Mouse (Mus musculus) hematopoietic stem cell, adult 5-6 weeks (primary cell): ENCODE measurements at regions not wholly inside any gene's neighbourhood (a gene's known extent, or its start where the extent isn't known, plus 50 kb on each side); places are given as distances from the start of the nearest gene placed in this dataset.
A peak's percentile ranks its signal among the peaks of the same experiment; 100 is the strongest.

Experiments
- ATAC-seq, 2 experiments: fragments of 125-278 bp in 1 of 2; replicated peaks in 1 of 2; 2 replicates each; pipeline ENCODE4 v1.8.0; 2016 to 2017; ENCODE audit warnings: inconsistent platforms in 2 of 2, mild to moderate bottlenecking in 2 of 2, moderate number of reproducible peaks in 2 of 2, low read depth in 1 of 2, moderate TSS enrichment in 1 of 2; ENCODE audit not compliant: low FRiP score in 2 of 2, poor library complexity in 2 of 2, severe bottlenecking in 2 of 2, insufficient read depth in 1 of 2, low TSS enrichment in 1 of 2

DNA sequence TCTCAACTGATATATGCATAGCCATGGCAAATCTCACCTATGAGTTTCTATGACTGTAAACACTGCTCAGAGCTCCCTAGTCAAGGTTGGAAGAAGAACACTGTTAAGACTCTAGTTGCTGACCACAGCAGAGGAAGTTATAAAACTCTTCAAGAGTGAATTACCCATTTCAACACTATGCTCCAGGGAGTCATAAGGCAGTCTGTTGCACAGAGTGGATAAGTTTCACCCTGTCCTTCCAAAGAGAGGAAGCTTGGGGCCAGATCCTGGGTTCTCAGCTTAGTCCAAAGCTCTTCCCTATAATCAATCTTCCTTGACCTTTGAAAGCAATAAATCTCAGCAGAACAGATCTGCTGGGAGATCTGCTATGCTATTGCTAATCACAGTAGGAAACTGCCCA, 438.4 kb downstream of the Gpam start:
- peak; percentile 69 for ATAC-seq

DNA sequence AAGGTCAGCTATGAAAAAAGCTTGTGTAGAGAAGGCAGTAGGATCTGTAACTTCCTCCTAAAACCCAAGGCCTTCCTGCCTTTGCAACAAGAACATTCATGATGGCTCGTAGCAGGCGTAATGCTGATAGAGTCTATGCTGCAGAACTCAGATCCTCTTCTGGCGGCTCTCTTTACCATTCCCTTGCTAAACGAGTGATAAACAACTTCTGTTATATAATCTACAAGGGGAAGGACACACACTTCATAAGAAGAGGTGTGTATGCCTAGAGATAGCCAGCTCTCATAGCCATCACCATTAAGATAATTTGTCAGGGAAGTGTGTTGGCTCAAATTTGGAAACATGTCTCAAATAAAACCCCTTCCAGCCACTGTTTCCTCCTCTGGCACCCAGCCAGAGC, 441.9 kb downstream of the Gpam start:
- no peak; a peak in 1 of 4 replicates for ATAC-seq
